Mouse (Mus musculus): ENCODE measurements at regions not wholly inside any gene's neighbourhood (a gene's known extent, or its start where the extent isn't known, plus 50 kb on each side); places are given as distances from the start of the nearest gene placed in this dataset.

DNA sequence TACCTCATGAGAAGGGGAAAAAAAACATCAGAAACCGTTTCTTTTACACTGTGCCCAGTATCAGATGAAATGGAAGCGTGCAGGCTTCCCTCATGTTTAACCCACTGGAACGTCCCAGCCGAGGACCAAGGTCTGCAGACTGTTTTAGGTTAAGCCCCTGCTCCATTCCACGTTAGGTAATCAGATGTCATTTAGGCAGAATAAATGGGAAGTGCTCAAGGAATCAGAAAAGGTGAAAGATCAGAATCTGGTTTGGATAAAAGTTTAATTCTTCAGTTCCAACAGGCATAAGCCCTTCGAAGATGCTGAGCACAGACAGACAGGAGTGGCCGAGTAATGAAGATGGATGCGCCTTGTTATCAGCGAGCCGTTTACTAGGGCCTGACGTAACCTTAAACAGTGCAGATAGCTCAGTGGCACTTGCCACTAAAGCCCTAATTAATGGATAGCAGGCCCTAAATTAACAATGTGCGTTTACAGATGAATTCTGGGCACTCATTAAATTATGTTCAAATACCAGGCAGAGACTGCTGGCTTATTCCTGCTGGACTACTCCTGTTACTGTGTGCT is 193.5 kb downstream of the Lmo4 start:
- DNase-seq: no peak

DNA sequence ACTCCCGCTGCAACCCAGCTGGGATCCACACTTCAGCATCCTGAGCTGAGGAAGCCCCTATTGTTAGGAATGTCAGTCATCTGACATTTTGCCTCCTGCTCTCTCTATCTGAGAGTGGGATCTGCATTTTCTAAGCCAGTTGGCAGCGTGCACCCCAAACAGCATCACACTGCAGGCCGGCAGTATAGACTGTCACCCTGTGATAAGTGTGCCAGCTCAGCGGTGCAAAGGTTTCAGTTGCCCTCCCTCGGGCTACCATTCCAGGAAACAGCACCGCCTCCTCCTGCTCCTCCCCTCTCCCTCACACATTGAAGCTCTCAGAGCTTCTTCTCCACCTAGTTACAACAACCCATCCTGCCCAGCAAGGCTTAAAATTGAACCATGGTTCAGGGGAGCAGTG is 194.5 kb downstream of the Lmo4 start:
- DNase-seq: no peak

DNA sequence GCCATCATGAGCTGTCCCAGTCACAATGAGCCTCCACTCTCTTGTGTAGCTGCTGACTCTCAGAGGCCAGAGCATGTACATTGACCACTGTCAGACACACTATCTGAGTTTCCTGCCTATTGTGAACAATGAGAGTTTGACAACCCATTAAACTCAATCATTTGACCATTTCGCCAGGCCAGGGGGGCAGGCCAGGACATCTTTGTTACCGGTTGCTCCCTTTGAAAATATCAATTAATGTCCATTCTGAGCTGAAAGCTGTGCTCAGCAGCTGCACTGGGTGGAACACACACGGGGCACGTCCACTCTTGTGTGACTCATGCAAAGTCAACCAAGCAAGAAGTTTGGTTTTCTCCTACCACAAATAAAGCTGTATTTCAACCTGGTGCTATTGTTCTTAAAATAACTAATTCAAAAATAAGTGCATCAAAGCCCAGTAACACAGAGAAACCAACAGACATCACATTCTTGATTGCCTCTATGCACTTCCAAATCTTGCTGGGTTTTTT is 197.9 kb downstream of the Lmo4 start:
- no peak for DNase-seq

DNA sequence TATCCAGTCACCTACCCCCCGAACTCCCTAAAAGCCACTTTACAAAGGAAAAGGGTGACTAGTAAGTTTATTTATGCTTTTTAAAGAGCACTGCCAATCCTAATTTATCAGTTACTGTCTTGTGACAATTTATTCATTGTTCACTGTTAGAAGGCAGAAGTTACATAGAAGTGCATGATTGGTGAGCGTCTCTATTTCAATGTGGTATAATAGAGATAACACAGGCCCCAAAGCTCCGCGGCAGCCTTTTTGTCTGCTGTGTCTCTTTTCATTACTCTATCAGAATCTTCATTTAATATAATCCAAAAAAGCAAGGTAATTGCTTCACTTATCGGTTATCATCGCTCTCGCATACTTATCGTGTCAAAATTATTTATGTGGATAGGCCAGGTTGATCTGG is 207.1 kb downstream of the Lmo4 start:
- no peak for DNase-seq

DNA sequence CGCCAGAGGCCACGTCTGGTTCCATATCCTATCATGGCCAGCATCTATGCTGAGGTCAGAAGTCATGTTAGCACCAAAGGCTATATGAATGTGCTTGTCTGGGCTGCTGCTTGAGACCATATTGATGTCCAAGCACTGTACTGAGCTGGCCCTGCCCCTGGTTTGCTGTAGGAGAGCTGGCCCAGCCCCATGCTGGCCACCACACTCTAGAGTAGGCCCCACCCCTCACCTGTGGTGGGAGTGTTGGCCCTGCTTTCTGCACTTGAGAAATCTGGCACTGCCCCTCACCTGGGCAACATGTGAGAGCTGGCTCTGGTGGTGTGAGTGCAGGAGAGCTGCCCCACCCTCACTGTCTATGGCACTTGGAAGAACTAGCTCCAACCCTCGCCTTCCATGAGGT is 210.0 kb downstream of the Lmo4 start:
- DNase-seq: no peak

DNA sequence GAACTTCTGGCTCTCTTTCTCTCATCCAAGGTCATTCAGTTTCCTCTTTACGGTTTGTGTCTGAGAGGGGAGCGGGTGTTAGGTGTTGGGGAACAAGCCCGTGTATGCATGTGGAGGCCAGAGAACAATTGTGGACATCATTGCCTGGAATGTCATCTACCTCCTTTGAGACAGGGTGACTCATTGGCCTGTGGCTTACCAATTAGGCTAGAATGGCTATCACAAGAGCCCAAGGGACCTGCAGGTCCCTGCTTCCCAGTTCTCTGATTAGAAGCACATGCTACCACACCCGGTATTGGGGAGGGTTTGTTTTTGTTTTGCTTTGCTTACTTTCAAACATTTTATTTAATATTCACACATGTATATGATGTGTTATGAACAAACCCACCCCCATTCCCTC is 216.0 kb downstream of the Lmo4 start:
- no peak for DNase-seq

DNA sequence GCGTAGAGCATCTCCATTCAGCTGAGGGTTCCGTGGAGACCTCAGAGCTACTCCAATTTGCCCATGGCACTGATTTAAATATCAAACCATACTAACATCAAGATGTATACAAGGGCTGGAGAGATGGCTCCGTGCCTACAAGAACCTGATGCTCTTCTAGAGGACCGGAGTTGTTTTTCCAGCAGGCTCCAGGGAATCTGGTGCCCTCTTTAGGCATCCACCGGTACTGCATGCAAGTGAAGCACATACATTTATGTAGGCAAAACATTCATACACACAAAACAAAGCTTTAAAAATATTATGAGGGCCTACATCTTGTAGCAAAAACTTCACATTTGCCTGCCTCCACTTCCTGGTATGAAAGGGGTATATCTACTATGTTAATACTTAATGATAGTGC is 217.0 kb downstream of the Lmo4 start:
- DNase-seq: no peak

DNA sequence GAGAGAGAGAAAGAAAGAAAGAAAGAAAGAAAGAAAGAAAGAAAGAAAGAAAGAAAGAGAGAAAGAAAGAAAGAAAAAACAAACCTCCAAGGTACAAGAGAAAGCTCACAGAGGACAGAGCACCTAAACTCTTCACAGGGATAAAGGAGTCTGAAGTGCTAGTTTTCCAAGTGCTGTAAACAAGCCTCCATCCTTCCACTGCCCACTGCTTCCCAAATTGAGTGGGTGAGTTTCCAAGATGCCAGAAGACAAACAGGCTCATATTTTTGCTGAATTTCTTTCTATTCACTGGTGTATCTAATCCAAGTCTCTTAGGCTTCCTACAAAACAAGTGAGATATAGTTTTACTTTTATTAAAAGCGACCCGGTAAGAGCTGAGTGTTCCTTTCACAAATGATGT is 218.2 kb downstream of the Lmo4 start:
- no peak for DNase-seq

DNA sequence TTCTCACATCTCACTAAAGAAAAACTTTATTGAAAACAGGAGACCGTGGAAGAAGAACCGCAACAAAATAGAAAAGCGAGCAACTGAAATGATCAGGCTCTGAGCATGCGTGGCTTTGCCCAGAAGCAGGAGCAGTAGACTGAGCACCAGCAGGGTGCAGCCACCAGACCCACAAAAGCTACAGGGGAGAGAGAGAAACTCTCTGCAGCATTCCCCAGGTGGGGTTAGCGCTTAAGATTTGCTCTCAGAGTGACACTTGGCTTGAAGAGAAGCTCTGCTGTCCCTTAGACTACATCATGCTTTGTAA is 218.9 kb downstream of the Lmo4 start:
- DNase-seq: no peak

DNA sequence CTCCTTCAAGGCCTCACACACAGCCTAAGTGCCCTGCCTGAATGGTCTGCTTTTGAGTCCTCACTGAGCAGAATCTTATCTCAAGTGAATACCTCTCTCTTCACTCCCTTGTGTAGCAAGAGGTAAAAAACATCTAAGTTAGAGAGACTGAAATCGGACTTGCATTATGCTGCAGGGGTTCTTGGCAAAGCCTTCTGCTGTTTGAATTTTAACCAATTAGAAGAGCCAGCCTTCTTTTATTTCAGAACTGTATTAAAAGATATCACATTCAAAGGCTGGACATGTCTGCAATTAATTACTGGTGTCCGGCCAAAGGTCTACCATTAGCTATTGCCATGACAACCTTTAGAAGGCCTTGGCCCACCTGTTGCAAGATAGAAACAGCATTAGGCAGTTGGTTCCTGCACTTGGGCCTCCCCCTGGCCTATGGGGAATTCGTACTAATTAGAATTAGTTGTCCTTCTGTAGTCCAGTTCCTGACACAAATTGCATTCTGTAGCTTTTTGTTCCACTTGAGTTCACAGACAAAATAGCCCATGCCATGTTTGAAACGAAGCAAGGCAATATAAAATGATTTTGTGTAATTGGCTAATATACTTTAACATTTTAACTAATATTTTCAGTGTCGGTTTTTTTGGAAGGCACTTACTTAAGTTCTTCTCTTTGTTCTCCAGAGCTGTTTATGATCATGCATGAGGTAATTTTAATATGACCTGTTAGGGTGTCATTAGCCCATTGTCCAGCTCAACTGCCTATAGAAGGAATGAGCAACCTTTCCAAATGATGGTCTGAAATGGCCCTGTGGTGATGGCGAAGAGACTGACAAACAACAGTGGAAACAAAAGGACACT is 219.4 kb downstream of the Lmo4 start:
- no peak for DNase-seq

DNA sequence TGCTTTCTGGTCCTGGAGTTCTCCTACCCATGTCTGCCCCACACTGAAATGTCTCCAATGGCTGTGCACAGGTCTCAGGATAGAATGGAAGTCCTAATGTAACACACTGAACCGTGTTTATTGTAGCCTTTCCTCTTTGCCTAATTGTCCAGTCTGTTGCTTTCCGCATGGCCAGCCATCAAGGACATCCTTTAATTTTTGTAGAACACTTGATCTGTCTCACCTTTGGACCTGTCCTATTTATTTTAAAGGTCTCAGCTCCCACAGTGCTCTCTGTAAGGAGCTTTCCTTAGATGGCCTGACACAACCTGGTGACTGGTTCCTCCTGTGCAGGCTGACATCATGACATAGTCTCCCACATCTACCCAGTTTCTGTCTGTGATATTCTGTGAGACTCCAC is 226.3 kb downstream of the Lmo4 start:
- no peak for DNase-seq

DNA sequence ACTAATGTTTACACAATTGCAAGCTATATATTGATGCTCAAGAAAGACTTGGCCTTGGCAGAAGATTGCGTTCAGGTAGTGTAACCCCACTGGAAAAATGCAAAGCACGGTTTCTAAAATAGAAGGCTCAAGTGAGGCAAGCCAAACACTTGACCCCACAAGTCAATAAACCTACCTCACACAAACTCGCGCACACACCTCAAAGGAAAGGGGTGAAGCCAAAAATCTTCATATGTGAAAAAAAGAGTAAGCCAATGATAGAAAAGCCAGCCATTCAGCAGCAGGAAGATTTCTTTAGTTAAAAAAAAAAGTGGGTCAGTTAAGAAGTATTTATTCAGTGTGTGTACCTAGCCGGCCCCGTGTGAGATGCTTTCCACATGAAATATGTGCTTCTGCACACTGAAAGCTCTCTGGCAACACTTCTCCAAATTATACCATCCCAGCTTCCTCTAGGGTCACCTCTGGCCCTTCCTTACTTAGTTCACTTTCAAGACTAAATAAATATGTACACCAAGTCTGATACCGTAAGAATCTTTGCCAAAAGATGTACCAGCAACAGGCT is 227.1 kb downstream of the Lmo4 start:
- DNase-seq: no peak

DNA sequence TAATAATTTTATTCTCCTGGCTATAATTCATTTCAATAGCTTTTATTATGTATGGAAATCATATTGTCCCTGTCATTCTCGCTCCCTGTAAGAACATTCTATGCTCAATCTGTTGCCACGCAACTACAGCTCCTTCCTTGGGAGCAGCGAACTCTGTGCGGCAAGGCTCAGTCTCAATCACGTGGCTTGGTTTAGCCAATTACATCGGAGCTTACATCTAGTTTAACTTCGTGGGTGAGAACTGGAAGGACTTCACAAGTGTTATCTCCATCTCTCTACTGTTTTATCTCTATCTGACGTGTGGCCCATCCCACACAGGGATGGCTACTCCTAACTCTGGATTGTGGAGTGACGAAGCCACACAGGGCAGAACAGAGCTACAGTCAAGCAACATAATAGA is 231.4 kb downstream of the Lmo4 start:
- no peak for DNase-seq

DNA sequence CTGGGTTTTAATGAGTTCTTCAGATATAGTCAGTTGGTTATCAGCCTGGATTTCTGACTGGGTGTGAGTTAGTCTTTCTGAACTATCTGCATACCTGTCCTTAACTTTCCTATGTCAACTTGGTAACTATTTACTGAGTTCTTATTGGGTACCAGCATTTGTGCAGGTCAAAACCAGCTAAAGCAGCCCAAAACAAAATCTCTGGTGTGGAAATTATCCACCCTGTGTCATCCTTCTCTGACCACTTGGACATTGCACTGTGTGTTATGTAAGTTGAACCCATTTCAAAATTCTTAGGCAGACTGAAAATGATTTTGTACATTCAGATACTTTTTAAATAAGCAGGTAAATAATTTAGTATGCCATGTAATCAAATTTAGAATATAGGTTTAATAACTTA is 232.7 kb downstream of the Lmo4 start:
- DNase-seq: no peak

DNA sequence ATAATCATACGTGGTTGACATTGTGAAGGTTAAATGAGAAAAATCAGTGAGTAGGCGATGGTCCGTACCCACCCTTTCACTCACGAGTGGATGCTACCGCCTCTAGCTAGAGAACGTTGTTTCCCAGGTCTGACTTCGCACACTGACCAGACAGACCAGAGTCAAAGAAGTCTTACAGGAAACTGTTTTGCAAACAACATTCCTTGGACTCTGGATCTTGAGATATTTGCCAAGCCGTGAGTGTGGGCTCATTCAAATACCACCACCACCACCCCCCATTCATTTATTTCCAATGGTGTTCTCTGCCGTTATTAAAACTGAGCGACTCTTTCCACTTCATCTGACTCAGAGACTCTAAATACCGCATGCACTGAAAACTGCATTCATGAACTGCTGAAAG is 234.2 kb downstream of the Lmo4 start:
- no peak for DNase-seq

DNA sequence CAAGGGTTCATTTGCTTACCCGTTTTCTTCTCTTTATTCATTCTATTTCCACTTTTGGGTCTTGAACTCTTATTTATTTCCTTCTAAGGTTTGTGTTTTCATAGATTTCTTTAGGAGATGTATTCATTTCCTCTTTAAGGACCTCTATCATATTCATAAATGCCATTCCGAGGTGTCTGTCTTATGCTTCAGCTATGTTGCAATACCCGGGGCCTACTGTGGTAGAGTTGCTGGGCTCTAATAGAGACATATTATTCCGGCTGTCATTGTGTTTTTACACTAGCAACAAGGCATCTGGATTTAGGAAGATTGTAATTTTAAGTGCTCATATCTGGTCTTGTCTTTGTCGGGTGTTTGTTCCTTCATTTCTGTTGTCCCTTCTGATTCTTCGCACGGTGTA is 249.5 kb downstream of the Lmo4 start:
- DNase-seq: no peak

DNA sequence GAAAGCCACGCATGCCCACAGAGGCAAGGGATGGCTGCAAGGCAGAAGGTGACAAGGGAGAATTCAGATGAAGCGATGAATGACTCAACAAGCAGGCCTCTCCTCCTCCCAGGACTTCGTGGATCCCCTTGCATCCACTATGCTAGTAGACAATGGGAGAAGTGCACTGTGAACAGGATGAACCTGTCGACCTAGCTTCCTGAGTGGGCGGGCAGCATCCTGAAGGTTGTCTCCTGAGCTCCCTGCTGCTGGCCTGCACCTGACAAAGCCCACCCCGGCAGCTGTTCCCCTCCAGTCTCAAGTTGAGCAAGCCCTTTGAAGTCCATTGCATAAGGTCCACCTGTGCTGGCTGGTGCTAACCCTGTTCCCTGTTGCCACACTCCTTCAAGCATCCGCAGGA is 250.2 kb downstream of the Lmo4 start:
- no peak for DNase-seq

DNA sequence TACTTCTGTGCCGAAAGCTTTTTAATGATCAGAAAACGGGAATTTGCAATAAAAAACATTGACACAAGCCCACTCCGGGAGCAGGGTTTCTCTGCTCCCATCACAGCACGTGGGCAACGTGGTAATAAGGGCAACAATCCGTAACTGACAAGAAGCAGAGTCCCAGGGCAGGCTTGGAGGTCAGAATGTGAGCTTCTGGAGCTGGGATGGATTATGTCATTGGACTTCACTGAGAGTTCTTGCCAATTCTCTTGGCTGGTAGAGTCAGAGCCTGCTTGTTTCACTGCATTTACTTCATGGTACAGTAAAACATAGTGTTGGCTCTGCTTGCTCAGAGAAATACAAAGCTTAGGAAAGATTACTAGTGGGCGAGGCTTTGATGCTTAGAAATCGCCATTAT is 252.7 kb downstream of the Lmo4 start:
- no peak for DNase-seq

DNA sequence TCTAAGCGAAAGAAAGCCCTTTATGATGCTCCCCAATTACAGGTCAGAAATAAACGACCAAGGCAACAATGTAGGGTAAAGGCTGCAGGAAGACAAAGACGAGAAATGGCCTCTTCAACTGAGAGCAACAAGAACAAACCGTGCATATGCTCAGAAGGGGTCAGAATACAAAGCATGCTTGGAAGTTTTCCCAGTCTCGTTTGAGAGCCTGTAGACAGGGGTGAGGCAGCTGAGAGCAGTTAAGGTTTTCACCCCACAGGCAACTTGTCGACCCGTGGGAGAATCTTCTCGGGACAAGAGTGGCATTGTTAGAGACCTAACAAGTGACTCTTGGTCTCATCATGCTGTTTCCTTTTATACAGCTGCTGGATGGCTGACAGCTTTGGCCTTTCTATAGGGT is 255.4 kb downstream of the Lmo4 start:
- no peak for DNase-seq

DNA sequence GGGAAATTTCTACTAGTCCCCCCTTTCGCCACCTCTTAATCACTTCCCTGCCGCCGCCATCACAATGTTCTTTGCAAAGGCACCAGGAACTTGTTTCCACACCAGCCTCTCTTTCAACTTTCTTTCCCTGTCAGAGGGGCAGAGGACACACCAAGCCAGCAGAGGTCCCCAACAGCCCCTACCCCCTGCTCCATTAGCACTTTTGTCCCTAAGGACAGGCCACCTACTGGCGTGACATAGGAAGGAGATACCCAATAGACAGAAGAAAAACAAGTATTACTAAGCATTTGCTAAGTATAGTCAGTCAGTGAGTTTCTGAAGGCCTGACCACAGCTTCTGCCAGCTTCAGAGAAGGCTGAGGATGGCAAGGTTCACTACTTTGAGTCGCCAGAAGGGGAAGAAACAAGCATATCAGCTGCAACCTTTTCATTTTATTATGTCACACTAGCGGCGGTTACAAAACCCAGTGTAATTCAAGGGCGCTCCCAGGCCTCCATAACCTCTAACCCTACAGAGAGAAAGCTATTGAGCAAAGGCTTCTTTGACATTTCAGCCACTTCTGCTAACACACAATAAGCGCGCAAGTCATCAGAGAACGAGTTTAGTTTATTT is 255.9 kb downstream of the Lmo4 start:
- DNase-seq: no peak

DNA sequence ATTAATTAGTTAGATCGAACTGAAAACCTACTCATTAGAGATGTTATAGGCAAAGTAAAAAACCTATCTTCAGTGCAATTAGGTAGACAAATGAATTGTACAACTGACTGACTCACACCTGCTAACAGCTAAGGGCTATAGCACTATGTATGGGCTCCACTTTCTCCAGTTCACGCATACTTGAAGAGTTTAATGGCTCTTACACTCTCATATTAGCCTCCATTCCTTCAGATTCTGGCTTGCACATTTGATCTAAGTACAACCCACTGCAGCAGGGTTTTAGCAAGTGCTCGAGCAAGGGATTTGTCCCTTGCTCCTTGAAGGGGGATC is 257.1 kb downstream of the Lmo4 start:
- no peak for DNase-seq

DNA sequence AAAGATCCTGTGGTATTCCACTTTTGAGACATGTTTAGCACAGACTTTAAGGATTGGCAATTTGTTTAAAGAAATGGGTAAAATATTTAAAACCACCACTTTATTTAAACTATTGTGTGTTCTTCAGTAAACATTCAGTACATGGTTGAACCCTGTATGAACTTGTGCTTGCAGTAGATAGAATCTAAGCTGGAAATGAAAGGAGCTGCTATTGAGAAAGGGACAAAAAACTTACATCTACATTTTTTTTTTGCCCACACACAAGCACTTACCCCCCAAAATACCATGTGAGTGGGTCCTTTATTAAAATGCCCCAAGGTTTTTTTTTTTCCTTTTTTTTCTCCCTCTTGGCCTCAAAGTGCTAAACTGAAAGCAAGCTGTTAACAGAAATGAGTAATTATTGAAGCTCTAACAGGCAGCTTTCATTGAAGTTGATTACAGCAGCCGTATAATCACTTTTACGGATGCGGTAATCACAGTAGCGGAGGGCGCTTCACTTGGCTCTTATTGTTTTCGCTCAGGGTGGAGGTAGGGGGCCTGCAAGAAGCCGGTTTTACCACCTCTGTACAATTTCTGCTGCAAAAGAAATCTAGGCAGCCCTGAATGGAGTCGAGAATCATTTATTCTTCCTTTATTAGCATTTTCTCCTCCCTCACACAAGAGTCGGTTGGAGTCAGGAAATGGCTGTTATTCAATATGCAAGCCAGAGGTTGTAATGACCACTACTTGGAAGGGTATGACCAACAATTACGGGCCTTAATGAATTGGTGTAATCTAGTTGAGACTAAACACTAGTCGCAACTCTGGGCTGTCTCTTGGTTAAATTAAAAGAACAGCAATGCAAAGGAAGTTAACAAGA is 257.7 kb downstream of the Lmo4 start:
- no peak for DNase-seq

DNA sequence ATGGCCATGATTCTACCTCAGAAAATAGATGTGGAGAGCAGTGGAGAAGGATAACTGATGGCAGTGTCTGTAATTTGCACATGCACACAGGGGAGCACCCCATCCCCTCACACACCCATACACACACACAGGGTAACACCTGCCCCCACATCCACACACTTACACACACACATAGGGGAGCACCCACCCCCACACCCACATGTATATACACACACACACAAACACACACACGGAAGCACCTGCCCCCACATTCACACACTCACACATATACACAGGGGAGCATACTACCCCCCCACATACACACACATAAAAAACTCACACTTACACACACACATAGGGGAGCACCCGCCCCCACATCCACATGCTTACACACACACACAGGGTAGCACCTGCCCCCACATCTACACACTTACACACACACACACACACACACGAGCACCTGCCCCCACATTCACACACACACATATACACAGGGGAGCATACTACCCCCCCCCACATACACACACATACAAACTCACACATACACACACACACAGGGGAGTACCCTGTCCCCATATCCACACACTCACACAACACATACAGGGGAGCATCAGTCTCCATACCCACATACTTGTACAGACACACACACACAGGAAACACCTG is 265.8 kb downstream of the Lmo4 start:
- no peak for DNase-seq

All from cerebellum, adult 11-12 months (tissue).